Mouse (Mus musculus) heart, embryonic 12.5 days (tissue): Measurements from ENCODE around the gene Apobec3. TPM values are rescaled to one million over a fixed set of nuclear protein-coding genes. Genes with fewer than 3 reads are reported as not detected.

Experiments used
- ATAC-seq: fragments of 200-750 bp; cut with Nextera tagmentation; 2 replicates; pipeline ENCODE4 v1.8.0; 2017; ENCODE audit warnings: moderate TSS enrichment, moderate library complexity; ENCODE audit not compliant: insufficient number of reproducible peaks, low FRiP score
- H3K27ac ChIP-seq: fragments of 300-500 bp; sonication (generic); 2 replicates; pipeline ENCODE4 v1.5.1; 2016; ENCODE audit warnings: mild to moderate bottlenecking, moderate library complexity; ENCODE audit not compliant: poor library complexity, severe bottlenecking
- H3K27me3 ChIP-seq: fragments of 300-500 bp; sonication (generic); replicated peaks from 2 replicates; pipeline ENCODE4 v1.6.1; 2016; ENCODE audit warnings: mild to moderate bottlenecking, moderate library complexity
- H3K36me3 ChIP-seq: fragments of 300-500 bp; sonication (generic); 2 replicates; pipeline ENCODE4 v1.6.1; 2016; ENCODE audit warnings: mild to moderate bottlenecking, moderate library complexity
- H3K4me1 ChIP-seq: fragments of 300-500 bp; sonication (generic); replicated peaks from 2 replicates; pipeline ENCODE4 v1.6.1; 2016; ENCODE audit warnings: mild to moderate bottlenecking
- H3K4me2 ChIP-seq: fragments of 300-500 bp; sonication (generic); 2 replicates; pipeline ENCODE4 v1.6.1; 2016; ENCODE audit warnings: mild to moderate bottlenecking, moderate library complexity
- H3K4me3 ChIP-seq: fragments of 300-500 bp; sonication (generic); 2 replicates; pipeline ENCODE4 v1.5.1; 2016; ENCODE audit warnings: mild to moderate bottlenecking
- H3K9ac ChIP-seq: fragments of 300-500 bp; sonication (generic); 2 replicates; pipeline ENCODE4 v1.6.1; 2016; ENCODE audit warnings: mild to moderate bottlenecking, moderate library complexity
- H3K9me3 ChIP-seq: fragments of 300-500 bp; sonication (generic); replicated peaks from 2 replicates; pipeline ENCODE4 v1.6.1; 2016; ENCODE audit warnings: mild to moderate bottlenecking, moderate library complexity
- WGBS: fragments of 180-500 bp; shearing (Covaris S2); methylation state at CpG from one replicate; pipeline ENCODE4 v1.1.7; 2016; 5-methylcytosine and 5-hydroxymethylcytosine counted together
- polyA plus RNA-seq: library from polyadenylated mRNA; unstranded; fragments of >200 nt; fragmentation: Nextera tagmentation; extraction: Ambion mirVana; gene quantifications from 2 replicates; pipeline ENCODE4 v1.2.1, GENCODE M21; 2016

Apobec3 gene
- polyA plus RNA-seq, 1 experiment from 2014 or later, result 12.2 TPM

DNA sequence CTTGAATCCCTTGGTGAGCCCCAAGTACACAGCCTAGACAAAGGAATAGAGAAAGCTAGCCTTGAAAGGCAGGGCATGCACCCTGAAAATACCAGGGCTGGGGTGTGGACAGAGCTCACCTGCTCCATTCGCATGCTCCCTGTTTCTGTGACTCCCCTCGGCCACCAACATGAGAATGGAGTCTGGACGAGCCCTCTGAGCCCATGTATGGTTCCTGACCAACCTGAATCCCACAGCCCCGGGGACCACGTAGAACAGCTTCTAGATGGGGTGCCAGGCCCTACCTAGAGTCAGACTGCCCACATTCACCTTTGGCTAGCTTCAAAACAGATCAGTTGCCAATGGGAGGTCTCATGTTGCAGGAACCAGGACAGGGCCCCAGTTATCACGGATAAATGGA lies 59.8 kb downstream of the Apobec3 start:
- 68% methylated on average over 6 of the region's 6 CpGs for WGBS
- H3K4me2 ChIP-seq, result no peak overlapping the region
- H3K4me3 ChIP-seq, result no peak overlapping the region
- H3K9me3 ChIP-seq, result no peaks in the 10 kb centered on the region
- H3K27me3 ChIP-seq, result no peaks in the 10 kb centered on the region
- peaks cover 43% of the 10 kb centered on the region for H3K4me1 ChIP-seq
- H3K27ac ChIP-seq, result peak overlapping the region; percentile 36
- no peak for ATAC-seq
- H3K9ac ChIP-seq, result no peak overlapping the region
- H3K36me3 ChIP-seq, result no peaks in the 10 kb centered on the region

DNA sequence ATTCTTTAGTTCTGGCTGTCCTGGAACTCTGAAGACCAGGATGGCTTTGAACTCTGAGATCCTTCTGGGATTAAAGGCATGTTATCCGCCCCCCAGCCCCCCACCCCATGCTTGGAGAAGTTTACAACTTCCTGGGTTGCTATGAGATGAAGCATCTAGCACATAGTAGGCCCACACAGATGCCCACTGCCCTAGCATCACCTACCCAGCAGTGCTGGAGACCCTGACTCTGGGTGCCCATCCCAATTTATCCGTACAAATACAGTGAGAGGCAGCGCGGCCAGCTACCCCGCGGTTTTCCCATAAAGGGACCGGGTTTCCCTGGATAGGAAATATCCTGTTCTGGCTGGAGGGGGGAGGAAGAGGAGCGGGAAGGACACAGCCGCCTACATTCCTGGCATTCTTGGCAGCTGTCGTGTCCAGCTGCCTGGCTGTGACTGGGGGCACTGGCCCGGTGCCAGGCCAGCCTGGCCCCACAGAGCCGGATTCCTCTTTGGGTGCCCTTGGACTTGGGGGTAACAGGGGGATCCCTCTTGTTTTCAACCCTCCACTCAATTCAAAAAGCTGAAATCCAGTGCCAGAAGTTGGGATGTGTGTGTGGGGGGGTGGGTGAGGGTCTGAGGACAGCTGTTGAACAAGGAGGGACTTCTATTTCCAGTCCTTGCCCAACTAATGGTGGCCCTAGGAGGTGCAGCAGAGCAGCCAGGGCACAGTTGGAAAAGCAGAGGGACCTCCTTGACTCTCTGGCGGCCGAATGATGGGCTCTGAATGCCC lies 60.5 kb downstream of the Apobec3 start:
- 29% methylated on average over 14 of the region's 14 CpGs for WGBS
- Histone ChIP-seq H3K4me3 (no peak overlapping the region), H3K9me3 (no peaks in the 10 kb centered on the region), H3K4me2 (peak overlapping the region; percentile 12; the same call in 1 of the 2 replicates), H3K9ac (no peak overlapping the region; the same call in 1 of the 2 replicates), H3K27ac (peak overlapping the region; percentile 36; the same call in 1 of the 2 replicates), H3K27me3 (no peaks in the 10 kb centered on the region), H3K4me1 (peaks cover 43% of the 10 kb centered on the region), H3K36me3 (no peaks in the 10 kb centered on the region)
- ATAC-seq, result peak; percentile 51

DNA sequence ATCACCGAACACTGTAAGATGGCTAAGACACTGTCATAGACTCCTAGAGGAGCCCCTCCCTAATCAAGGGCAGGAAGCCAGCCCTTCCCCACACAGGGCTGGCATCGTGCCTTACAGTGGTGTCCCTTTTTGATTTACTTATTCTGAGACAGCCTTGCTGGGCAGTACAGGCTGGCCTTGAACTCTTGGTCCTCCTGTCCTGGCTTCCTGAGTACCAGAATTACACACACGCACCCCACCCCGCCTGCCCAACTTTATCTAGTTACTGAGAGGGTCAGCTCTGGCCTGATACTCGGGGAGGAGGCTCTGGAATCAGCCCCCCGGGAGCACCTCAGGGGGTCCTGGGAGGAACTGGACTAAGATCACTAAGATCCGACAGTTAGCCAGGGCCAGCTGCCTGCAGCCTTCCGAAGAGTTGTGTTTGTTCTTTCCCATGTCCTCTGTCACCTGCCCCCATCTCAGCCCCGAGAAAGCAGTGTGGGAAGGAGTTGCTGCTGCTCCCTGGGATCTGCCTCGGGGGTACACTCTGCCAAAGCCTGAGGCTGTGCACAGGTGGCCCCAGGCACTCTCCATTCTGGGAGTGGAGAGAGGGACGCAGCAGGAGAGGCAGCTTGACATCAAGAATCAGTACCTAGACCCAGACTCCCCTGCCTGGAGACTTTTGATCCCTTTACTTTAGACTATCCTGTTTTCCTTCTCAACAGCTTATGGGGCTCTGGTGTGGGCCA lies 61.2 kb downstream of the Apobec3 start:
- H3K36me3 ChIP-seq, result no peaks in the 10 kb centered on the region
- 0 out of 2 replicates have a peak, but pooled peaks have one; percentile 23 for ATAC-seq
- H3K4me1 ChIP-seq, result peaks cover 43% of the 10 kb centered on the region
- WGBS, result 42% methylated on average over 11 of the region's 11 CpGs
- no peaks in the 10 kb centered on the region for H3K9me3 ChIP-seq
- H3K4me3 ChIP-seq, result no peak overlapping the region
- H3K27me3 ChIP-seq, result no peaks in the 10 kb centered on the region
- peak overlapping the region; percentile 12; the same call in 1 of the 2 replicates for H3K4me2 ChIP-seq
- H3K27ac ChIP-seq, result 0 out of 2 replicates have a peak overlapping the region, but pooled peaks have one; percentile 11
- H3K9ac ChIP-seq, result no peak overlapping the region; the same call in 1 of the 2 replicates

DNA sequence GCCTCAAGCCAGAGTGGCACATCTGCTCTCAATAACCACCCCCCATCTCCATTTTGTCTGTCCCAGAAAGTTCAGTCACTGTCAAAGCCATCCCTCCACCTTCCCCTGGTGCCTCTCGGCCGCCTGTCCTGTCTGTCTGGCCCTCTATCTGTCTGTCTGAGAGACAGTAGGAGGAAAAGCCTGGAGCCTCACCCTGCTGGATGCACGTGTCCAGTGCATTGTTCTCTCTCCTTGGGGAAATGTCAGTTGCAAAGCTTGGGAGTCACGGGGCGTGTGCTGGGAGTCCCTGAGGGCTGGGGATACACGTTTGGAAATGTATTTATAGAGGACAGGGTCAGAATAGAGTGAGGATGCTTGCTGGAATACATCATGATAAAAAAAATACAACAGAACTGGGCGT lies 62.0 kb downstream of the Apobec3 start:
- 58% methylated on average over 7 of the region's 7 CpGs for WGBS
- no peak for ATAC-seq
- H3K27ac ChIP-seq, result no peak overlapping the region
- H3K27me3 ChIP-seq, result no peaks in the 10 kb centered on the region
- H3K4me1 ChIP-seq, result peaks cover 43% of the 10 kb centered on the region
- no peak overlapping the region for H3K9ac ChIP-seq
- H3K4me2 ChIP-seq, result no peak overlapping the region
- no peaks in the 10 kb centered on the region for H3K36me3 ChIP-seq
- no peak overlapping the region for H3K4me3 ChIP-seq
- no peaks in the 10 kb centered on the region for H3K9me3 ChIP-seq

DNA sequence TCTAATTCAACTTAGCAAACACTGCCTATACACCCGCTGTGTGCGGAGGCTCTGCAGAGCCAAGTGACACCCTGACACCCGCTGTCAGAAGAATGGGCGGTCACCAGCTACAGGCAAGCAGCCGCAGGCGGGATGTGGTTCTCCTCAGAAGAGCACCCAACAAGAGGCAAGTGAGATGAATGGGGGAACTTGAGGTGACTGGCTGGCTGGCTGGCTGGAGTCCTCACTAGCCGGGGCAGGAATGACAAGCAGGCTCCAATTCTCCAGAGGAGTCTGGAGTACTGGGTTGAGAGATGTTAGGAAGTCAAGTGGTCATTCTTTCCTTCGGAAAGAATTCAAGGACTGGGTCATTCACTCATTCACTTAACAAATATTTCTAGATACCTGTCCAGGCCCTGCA lies 65.1 kb downstream of the Apobec3 start:
- no peak overlapping the region for H3K27ac ChIP-seq
- H3K9ac ChIP-seq, result no peak overlapping the region
- peaks cover 25% of the 10 kb centered on the region for H3K4me1 ChIP-seq
- no peak overlapping the region for H3K4me3 ChIP-seq
- H3K4me2 ChIP-seq, result no peak overlapping the region
- ATAC-seq, result no peak
- WGBS, result 68% methylated on average over 8 of the region's 8 CpGs
- H3K27me3 ChIP-seq, result no peaks in the 10 kb centered on the region
- no peaks in the 10 kb centered on the region for H3K9me3 ChIP-seq
- no peaks in the 10 kb centered on the region for H3K36me3 ChIP-seq

DNA sequence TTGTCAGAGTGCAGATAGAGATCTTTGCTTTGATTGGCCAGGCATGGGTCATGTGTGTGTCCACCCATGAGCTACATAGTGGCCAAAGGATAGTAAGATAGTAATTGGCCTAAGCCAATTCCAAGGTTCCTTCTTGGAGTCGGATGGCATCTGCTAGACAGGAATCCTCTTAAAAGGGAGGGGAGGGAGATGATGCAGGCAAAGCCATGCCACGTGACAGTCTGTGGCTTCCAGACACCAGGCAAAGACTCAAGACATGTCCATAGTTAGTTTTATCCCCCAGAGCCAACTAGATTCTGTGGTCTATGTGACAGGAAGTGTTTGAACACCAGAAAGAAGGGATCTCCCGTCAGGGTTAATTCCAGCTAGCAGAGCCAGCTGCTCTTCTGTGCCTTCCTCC lies 67.0 kb downstream of the Apobec3 start:
- ATAC-seq, result no peak
- 0 out of 2 replicates have a peak, but pooled peaks cover 3% of the 10 kb centered on the region for H3K27me3 ChIP-seq
- WGBS, result 42% methylated on average over 3 of the region's 3 CpGs

DNA sequence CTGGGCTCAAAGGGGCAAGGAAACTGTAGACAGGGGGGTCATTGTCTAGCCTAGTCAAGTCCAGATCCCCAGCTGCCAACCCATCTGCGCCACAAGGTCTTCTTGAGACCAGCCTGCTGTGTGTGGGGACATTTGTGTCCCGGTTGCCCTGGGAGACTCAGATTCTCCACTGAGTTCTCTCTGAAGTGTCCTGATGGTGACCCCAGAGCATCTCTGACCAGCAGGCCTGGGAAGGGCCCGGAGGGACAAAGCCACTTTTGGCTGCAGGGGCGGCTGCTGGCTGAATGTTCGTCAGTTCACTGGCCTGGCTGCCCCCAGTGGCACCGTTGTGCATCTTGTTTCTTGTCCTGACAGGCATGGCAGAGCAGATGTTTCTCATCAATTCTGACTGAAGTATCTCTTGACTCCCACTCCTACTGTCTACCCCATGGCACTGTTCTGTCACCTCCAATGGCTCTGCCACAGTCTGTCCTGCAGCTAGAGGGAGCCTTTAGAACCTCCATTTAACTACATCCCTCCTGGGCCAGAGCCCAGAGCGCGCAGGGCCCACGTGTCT lies 70.0 kb downstream of the Apobec3 start:
- H3K36me3 ChIP-seq, result no peaks in the 10 kb centered on the region
- peaks cover 3% of the 10 kb centered on the region; the same call in 1 of the 2 replicates for H3K4me1 ChIP-seq
- no peak overlapping the region for H3K4me3 ChIP-seq
- no peak for ATAC-seq
- H3K9ac ChIP-seq, result no peak overlapping the region
- no peaks in the 10 kb centered on the region for H3K9me3 ChIP-seq
- H3K27me3 ChIP-seq, result 0 out of 2 replicates have a peak, but pooled peaks cover 3% of the 10 kb centered on the region
- 61% methylated on average over 9 of the region's 9 CpGs for WGBS
- no peak overlapping the region for H3K27ac ChIP-seq
- no peak overlapping the region for H3K4me2 ChIP-seq

More for the DNA sequence above, 67.0 kb downstream of the Apobec3 start:
- Histone ChIP-seq H3K4me1 (peaks cover 10% of the 10 kb centered on the region; the same call in 1 of the 2 replicates), H3K9ac (no peak overlapping the region), H3K9me3 (no peaks in the 10 kb centered on the region), H3K27ac (no peak overlapping the region), H3K4me3 (no peak overlapping the region), H3K36me3 (no peaks in the 10 kb centered on the region), H3K4me2 (no peak overlapping the region)

DNA sequence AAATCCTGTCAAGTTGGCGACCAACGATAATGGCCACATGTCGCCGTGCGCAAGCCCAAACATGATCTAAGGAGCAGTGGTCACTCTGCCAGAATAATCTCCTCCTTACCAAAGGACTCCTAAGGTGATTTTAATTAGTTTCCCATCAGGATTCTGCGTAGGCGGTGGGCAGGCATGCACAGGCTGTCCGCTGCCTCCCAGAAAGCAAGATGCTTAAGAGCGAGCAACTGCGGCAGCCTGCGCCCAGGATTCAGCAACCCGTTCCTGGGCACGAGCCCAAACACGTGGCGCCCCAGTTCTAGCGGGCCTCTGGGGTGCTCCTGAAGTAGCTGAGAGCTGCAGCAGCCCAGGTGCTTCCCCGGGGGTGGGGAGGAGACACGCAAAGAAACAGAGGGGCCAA lies 71.2 kb downstream of the Apobec3 start:
- Histone ChIP-seq H3K36me3 (no peaks in the 10 kb centered on the region), H3K27me3 (0 out of 2 replicates have a peak, but pooled peaks cover 3% of the 10 kb centered on the region), H3K4me3 (no peak overlapping the region), H3K4me1 (peaks cover 3% of the 10 kb centered on the region; the same call in 1 of the 2 replicates), H3K4me2 (no peak overlapping the region), H3K9me3 (no peaks in the 10 kb centered on the region), H3K27ac (no peak overlapping the region), H3K9ac (no peak overlapping the region)
- 82% methylated on average over 18 of the region's 18 CpGs for WGBS
- ATAC-seq, result no peak

DNA sequence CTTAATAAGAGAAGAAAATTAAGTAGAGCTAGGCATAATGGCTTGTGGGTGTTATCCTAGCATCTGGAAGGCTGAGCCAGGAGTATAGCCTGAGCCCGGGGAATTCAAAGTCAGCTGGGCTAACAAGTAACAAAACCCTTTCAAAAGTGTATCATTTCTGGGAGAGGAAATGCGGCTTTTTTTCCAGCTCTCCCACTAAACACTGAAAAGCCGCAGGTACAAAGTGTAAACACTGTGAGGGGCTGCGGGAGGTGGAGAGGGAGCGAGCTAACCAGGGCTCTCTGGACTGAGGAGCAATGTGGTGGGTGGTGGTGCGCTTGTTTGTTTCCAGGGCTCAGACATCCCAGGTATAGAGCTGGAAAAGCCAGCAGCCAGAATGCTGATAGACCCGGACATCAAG lies 72.9 kb downstream of the Apobec3 start:
- H3K36me3 ChIP-seq, result no peaks in the 10 kb centered on the region
- H3K4me1 ChIP-seq, result peaks cover 3% of the 10 kb centered on the region; the same call in 1 of the 2 replicates
- no peak overlapping the region for H3K27ac ChIP-seq
- no peak overlapping the region for H3K9ac ChIP-seq
- no peak for ATAC-seq
- no peaks in the 10 kb centered on the region for H3K9me3 ChIP-seq
- 83% methylated on average over 7 of the region's 7 CpGs for WGBS
- 0 out of 2 replicates have a peak, but pooled peaks cover 3% of the 10 kb centered on the region for H3K27me3 ChIP-seq
- no peak overlapping the region for H3K4me2 ChIP-seq
- no peak overlapping the region for H3K4me3 ChIP-seq
